Mouse (Mus musculus) embryonic stem cell, embryonic (primary cell): ENCODE data around the gene Psg21.
"Not testable (repeated sequence)": the region's sequence is repeated elsewhere in the genome, so short reads cannot be mapped to it uniquely, and the experiment has no call there.

Experiments used
- CTCF ChIA-PET, 4 experiments: fragments of 300-600 bp in 2 of 4; fragments of 350-600 bp in 2 of 4; sonication (Branson Sonifier 250); formaldehyde crosslinking; loops; one replicate each; lab custom pipeline; 2022; ENCODE audit warnings: inconsistent platforms in 2 of 4; lab: Charles Lee
- POLR2A ChIA-PET, 4 experiments: fragments of 300-600 bp in 2 of 4; fragments of 350-600 bp in 2 of 4; sonication (Branson Sonifier 250); formaldehyde crosslinking; loops; one replicate each; lab custom pipeline; 2022; ENCODE audit warnings: antibody characterized with exemption in 4 of 4, inconsistent platforms in 1 of 4; lab: Charles Lee

Psg21 gene

DNA sequence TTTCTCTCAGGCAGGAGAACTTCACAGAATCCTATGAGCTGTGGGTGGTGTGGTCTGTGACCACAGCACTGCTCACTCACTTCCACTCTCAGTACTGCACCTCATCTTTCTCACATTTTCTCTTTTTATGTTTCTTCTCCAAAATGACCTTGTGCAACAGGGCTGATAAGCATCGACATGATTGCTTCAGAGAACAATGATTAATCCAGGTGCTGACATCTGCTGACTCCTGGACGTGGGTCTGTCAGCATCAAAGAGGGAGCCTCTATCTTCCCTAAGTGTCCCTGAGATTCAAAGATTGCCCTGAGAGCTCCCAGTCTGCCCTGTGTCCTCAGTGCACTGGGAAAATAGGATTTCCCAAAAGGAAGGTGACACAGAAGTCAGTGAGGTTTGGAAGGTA, at the start of gene Psg21:
Gene Psg21, minus strand, starts transcription at position 101 of the 400 bp plus-strand sequence.
- POLR2A ChIA-PET: not testable (repeated sequence)
- CTCF ChIA-PET: interaction anchor here in 1 of 4 experiments (0.6 kb wide), 1 partner anchor 725 kb away, joined by 3 read pairs; no protein-coding TSS in a partner anchor

DNA sequence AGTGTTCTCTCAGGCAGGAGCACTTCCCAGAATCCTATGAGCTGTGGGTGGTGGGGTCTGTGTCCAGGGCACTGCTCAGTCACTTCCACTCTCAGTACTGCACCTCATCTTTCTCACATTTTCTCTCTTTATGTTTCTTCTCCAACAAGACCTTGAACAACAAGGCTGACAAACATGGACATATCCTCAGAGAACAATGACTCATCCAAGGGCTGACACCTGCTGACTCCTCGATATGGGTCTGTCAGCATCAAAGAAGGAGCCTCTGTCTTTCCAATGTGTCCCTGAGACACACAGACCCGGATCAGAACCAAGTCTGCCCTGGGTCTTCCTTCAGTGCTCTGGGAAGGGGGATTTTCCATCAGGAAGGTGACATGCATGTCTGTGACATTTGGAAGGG, 29.6 kb upstream of the Psg21 start, which contains the start of gene Psg20:
Gene Psg20, minus strand, starts transcription at position 101 of the 400 bp plus-strand sequence.
- POLR2A ChIA-PET: no interaction called here
- CTCF ChIA-PET: no interaction called here

DNA sequence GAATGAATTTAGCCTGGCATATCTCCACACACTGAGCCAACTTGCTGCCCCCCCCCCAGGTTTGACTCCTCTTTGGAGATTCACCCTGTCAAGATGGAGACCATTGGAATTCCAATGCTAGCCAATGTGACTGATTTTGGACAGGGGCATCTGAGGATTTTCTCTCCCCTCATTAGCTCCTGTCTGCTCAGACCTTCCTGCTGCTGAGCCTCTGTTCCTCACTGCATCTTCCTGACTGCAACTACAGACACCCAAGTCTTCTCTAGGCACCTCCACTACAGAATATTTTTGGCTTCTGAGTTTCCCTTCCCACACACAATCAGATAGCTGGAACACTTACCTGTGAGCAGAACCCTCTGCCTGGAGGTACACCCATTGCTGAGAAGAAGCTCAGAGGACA, 29.1 kb upstream of the Psg21 start:
- CTCF ChIA-PET: no interaction called here
- POLR2A ChIA-PET: interaction anchor here in 1 of 4 experiments (0.6 kb wide), 1 partner anchor 425 kb away, joined by 3 read pairs; no protein-coding TSS in a partner anchor

DNA sequence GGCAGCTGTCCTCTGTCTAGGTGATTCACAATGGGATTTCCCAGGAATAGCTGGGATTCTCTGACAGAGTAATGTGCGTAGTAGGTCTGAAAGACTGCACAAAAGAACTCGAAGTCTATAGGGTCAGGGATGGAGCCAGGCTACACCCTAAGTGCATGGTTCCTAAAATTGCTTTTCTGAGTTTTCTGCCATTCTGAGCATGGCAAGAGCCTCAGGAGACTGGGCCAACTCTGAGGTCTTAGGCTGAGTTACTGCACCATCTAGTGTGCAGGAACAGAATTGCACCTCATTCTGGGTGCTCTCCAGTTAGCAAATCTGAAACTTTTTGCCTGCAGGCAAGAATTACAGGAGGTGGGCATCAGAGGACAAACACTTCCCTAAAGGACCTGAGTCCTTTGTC, 23.2 kb upstream of the Psg21 start:
- POLR2A ChIA-PET: no interaction called here

DNA sequence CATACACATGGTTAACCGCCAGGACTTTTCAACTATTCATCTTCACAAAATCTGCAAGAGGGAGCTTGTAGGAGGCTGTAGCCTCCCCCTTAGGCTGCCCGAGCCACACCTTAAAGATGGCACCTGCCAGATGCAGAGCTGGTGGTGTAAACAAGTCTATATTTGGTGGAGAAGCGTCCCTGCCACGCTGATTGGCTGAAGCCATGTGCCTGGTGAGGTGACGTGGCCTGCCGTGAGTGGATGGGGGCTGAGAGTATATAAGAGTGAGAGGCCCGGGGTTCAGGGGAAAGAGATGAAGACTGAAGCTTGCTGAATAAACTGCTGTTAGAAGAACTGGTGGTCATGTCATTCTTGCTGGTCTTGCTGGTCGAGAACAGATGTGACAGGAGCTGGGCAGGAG, 29.6 kb downstream of the Psg21 start:
- CTCF ChIA-PET, POLR2A ChIA-PET: not testable (repeated sequence)

More for the DNA sequence above, 23.2 kb upstream of the Psg21 start:
- CTCF ChIA-PET: interaction anchor here in 1 of 4 experiments (1.8 kb wide), 1 partner anchor 168 kb away, joined by 5 read pairs; no protein-coding TSS in a partner anchor

DNA sequence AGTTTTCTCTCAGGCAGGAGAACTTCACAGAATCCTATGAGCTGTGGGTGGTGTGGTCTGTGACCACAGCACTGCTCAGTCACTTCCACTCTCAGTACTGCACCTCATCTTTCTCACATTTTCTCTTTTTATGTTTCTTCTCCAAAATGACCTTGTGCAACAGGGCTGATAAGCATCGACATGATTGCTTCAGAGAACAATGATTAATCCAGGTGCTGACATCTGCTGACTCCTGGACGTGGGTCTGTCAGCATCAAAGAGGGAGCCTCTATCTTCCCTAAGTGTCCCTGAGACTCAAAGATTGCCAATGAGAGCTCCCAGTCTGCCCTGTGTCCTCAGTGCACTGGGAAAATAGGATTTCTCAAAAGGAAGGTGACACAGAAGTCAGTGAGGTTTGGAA, 40.1 kb downstream of the Psg21 start, which contains the start of gene Psg23:
Gene Psg23, minus strand, starts transcription at position 101 of the 400 bp plus-strand sequence.
- POLR2A ChIA-PET, CTCF ChIA-PET: not testable (repeated sequence)
